Mouse (Mus musculus): ENCODE results near the gene Ptpn11. TPM values are rescaled to one million over a fixed set of nuclear protein-coding genes. Genes with fewer than 3 reads are reported as not detected.
A peak's percentile ranks its signal among the peaks of the same experiment; 100 is the strongest.

Gene Ptpn11
- total RNA-seq (2014; rRNA removed) (49.1 and 60.9 TPM in 2 replicates), polyA plus RNA-seq (2015; fragmentation: Nextera tagmentation; extraction: Ambion mirVana) (21.4 and 25.5 TPM in 2 replicates)

- 2% methylated on average over 87 of the region's 98 CpGs for WGBS
- ATAC-seq, result peak; percentile 96
- H3K4me2 ChIP-seq (ENCODE audit: low read depth), result peak within 1 kb of the TSS; percentile 85
- H3K4me1 ChIP-seq (ENCODE audit: insufficient read depth), result peaks cover 6% of the 10 kb centered on the region
- no peak for TF ChIP-seq CTCF (IDR thresholded peaks at IDR 0.05; ENCODE audit: low read depth)
- peak within 1 kb of the TSS; percentile 78 for H3K27ac ChIP-seq (ENCODE audit: low read depth, low read length)
- DNase-seq, result peak; percentile 93
- no peaks in the 10 kb centered on the region for H3K9me3 ChIP-seq (ENCODE audit: low read length)
- H3K9ac ChIP-seq, result peak within 1 kb of the TSS; percentile 82
- no peaks in the 10 kb centered on the region for H3K36me3 ChIP-seq (ENCODE audit: insufficient read depth)
- H3K4me3 ChIP-seq (ENCODE audit: low read depth, low read length), result peak within 1 kb of the TSS; percentile 88
- H3K27me3 ChIP-seq (ENCODE audit: insufficient read depth, low read length), result no peaks in the 10 kb centered on the region
Observed at GRCm38 (mm10) chr5:121190836-121191583, at the start of gene Ptpn11. Gene Ptpn11, minus strand, starts transcription at chr5:121191397.

DNA sequence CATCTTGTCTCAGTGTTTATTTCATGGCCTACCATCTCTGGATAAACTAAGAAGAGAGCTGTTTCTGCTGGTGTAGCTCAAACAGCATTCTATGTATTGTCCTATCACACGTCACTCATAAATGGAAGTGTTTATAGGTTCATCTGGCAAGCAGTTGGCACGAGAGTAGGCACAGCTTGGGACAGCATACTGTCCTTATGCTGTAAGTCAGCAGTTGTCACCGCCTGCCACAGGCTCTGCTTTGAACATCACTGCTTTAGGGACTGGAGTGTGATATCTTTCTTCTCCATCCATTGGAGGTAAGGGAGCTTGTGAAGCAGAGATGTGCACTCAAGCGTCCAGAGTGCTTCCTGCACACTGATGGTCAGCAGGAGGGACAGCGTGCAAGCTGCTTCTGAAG is 48.6 kb upstream of the Ptpn11 start:
- Histone ChIP-seq H3K4me1 (ENCODE audit: insufficient read depth) (peaks cover 8% of the 10 kb centered on the region; the same call in 1 of the 2 replicates), H3K9ac (no peak overlapping the region), H3K36me3 (ENCODE audit: insufficient read depth) (no peaks in the 10 kb centered on the region), H3K9me3 (ENCODE audit: low read length) (no peaks in the 10 kb centered on the region), H3K4me2 (ENCODE audit: low read depth) (no peak overlapping the region), H3K4me3 (ENCODE audit: low read depth, low read length) (no peak overlapping the region), H3K27ac (ENCODE audit: low read depth, low read length) (no peak overlapping the region), H3K27me3 (ENCODE audit: insufficient read depth, low read length) (no peaks in the 10 kb centered on the region)
- 51% methylated on average over 5 of the region's 5 CpGs for WGBS
- no peak for TF ChIP-seq CTCF (IDR thresholded peaks at IDR 0.05; ENCODE audit: low read depth)
- peak; percentile 81 for DNase-seq
- ATAC-seq, result peak; percentile 84

DNA sequence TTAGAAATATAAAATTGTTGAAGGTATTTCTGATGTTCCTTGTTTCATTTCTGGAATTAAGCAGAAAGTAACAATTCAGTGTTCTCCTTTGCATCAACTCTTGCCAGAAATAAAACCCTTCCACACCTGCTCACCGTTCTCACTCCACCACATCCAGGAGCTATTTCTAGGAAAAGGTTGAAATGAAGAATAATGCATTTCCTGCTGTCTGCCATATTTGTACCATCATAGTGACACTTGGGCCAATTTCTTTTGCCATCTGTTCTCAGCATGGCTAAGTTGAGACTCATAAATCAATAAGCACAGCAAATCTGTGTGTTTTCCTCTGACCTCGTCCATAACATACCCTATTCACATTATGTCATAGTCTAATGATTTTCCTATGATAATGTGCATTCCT is 47.0 kb upstream of the Ptpn11 start:
- no peaks in the 10 kb centered on the region for H3K9me3 ChIP-seq (ENCODE audit: low read length)
- DNase-seq, result no peak
- no peak overlapping the region for H3K4me3 ChIP-seq (ENCODE audit: low read depth, low read length)
- H3K27ac ChIP-seq (ENCODE audit: low read depth, low read length), result no peak overlapping the region
- no peak overlapping the region for H3K9ac ChIP-seq
- H3K4me2 ChIP-seq (ENCODE audit: low read depth), result no peak overlapping the region
- TF ChIP-seq CTCF (IDR thresholded peaks at IDR 0.05; ENCODE audit: low read depth), result no peak
- no peaks in the 10 kb centered on the region for H3K27me3 ChIP-seq (ENCODE audit: insufficient read depth, low read length)
- H3K36me3 ChIP-seq (ENCODE audit: insufficient read depth), result no peaks in the 10 kb centered on the region
- WGBS, result 57% methylated on average over 2 of the region's 2 CpGs
- no peak for ATAC-seq
- peaks cover 8% of the 10 kb centered on the region; the same call in 1 of the 2 replicates for H3K4me1 ChIP-seq (ENCODE audit: insufficient read depth)

DNA sequence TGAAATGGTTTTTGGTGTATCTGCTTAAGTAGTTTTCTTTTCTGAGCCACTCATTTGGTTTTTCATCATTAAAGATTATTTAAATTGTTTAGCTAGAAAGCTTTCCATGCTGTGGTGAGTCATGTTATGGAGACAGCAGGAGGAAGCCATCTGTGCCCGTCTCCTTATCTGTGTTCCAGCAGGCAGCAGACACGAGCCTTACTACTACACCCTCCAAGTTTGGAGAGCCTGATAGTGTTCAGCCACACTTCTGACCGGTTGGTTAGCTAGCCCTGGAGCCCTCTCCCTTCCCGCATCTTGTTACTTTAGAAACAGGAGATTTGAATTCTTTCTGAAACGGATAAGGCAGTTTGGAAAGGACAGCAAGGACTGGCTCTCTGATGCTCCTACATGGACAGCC is 45.0 kb upstream of the Ptpn11 start:
- ATAC-seq (peak; percentile 48; the same call in 1 of the 2 replicates), DNase-seq (peak; percentile 47)
- Histone ChIP-seq H3K4me3 (ENCODE audit: low read depth, low read length) (no peak overlapping the region), H3K9ac (no peak overlapping the region), H3K27ac (ENCODE audit: low read depth, low read length) (no peak overlapping the region), H3K4me1 (ENCODE audit: insufficient read depth) (peaks cover 8% of the 10 kb centered on the region; the same call in 1 of the 2 replicates), H3K27me3 (ENCODE audit: insufficient read depth, low read length) (no peaks in the 10 kb centered on the region), H3K4me2 (ENCODE audit: low read depth) (no peak overlapping the region), H3K9me3 (ENCODE audit: low read length) (no peaks in the 10 kb centered on the region), H3K36me3 (ENCODE audit: insufficient read depth) (no peaks in the 10 kb centered on the region)
- WGBS, result 61% methylated on average over 5 of the region's 5 CpGs
- no peak for TF ChIP-seq CTCF (IDR thresholded peaks at IDR 0.05; ENCODE audit: low read depth)

DNA sequence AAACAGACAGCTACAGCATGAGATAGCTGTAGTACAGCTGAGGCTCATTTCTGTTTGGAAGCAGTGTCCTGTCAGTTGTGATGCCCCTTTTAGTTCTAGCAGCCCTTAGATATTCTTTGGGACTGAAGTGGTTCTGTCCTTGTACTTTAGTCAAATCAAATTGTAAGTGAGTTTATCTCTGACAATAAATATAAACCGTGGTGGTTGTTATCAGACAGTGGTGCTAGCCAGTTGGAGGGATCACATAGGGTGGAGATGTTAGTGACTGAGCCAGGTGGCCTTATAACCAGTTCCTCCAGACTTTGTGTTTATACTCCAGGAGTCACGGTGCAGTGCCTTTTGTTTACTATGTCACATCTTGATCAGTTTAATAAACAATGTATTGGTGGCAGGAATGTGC is 42.5 kb upstream of the Ptpn11 start:
- no peaks in the 10 kb centered on the region for H3K9me3 ChIP-seq (ENCODE audit: low read length)
- no peaks in the 10 kb centered on the region for H3K4me1 ChIP-seq (ENCODE audit: insufficient read depth)
- no peak overlapping the region for H3K27ac ChIP-seq (ENCODE audit: low read depth, low read length)
- 86% methylated on average over 2 of the region's 2 CpGs for WGBS
- H3K4me2 ChIP-seq (ENCODE audit: low read depth), result no peak overlapping the region
- no peak overlapping the region for H3K9ac ChIP-seq
- no peaks in the 10 kb centered on the region for H3K36me3 ChIP-seq (ENCODE audit: insufficient read depth)
- no peaks in the 10 kb centered on the region for H3K27me3 ChIP-seq (ENCODE audit: insufficient read depth, low read length)
- ATAC-seq (no peak), DNase-seq (no peak)
- no peak for TF ChIP-seq CTCF (IDR thresholded peaks at IDR 0.05; ENCODE audit: low read depth)
- H3K4me3 ChIP-seq (ENCODE audit: low read depth, low read length), result no peak overlapping the region

DNA sequence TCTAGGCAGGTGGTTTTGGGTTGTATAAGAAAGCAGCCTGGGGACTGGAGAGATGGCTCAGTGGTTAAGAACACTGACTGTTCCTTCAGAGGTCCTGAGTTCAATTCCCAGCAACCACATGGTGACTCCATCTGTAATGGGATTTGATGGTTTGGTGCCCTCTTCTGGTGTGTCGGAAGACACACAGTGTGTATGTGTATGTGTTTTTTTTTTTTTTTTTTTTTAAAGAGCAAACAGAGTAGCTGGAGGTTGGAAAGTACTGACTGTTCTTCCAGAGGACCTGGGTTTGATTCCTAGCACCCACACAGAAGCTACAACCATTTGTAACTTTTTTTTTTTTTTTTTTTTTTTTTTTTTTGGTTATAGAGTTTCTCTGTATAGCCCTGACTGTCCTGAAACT is 41.6 kb upstream of the Ptpn11 start:
- no peaks in the 10 kb centered on the region for H3K27me3 ChIP-seq (ENCODE audit: insufficient read depth, low read length)
- DNase-seq, result no peak
- no peak overlapping the region for H3K4me2 ChIP-seq (ENCODE audit: low read depth)
- H3K4me3 ChIP-seq (ENCODE audit: low read depth, low read length), result no peak overlapping the region
- no peaks in the 10 kb centered on the region for H3K9me3 ChIP-seq (ENCODE audit: low read length)
- TF ChIP-seq CTCF (IDR thresholded peaks at IDR 0.05; ENCODE audit: low read depth), result 0 out of 2 replicates have a peak, but pooled peaks have one; percentile 23
- 93% methylated on average over 1 of the region's 1 CpGs for WGBS
- no peaks in the 10 kb centered on the region for H3K4me1 ChIP-seq (ENCODE audit: insufficient read depth)
- ATAC-seq, result no peak
- no peak overlapping the region for H3K9ac ChIP-seq
- H3K27ac ChIP-seq (ENCODE audit: low read depth, low read length), result no peak overlapping the region
- no peaks in the 10 kb centered on the region for H3K36me3 ChIP-seq (ENCODE audit: insufficient read depth)

DNA sequence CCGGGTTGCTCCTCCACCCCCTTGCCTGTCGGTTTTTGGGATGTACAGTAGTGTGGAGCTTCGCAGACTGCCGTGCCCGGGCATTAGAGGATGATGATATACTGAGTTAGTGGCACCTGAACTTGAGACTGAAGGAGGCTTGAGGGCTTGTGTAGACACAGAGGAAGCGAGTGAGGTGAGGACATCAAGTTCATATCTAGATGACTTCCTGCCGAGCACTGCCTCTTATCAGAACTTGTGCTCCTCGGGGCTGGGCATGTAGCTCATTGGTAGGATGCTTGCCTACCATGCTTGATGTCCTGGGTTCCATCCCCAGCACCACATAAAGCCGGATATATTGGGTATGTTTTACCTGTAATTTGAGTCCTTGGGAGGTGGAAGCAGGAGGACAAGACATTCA is 39.6 kb upstream of the Ptpn11 start:
- no peak overlapping the region for H3K4me2 ChIP-seq (ENCODE audit: low read depth)
- WGBS, result 95% methylated on average over 9 of the region's 9 CpGs
- DNase-seq, result no peak
- no peaks in the 10 kb centered on the region for H3K9me3 ChIP-seq (ENCODE audit: low read length)
- no peaks in the 10 kb centered on the region for H3K27me3 ChIP-seq (ENCODE audit: insufficient read depth, low read length)
- H3K4me1 ChIP-seq (ENCODE audit: insufficient read depth), result no peaks in the 10 kb centered on the region
- H3K27ac ChIP-seq (ENCODE audit: low read depth, low read length), result no peak overlapping the region
- H3K4me3 ChIP-seq (ENCODE audit: low read depth, low read length), result no peak overlapping the region
- H3K36me3 ChIP-seq (ENCODE audit: insufficient read depth), result no peaks in the 10 kb centered on the region
- no peak overlapping the region for H3K9ac ChIP-seq
- no peak for ATAC-seq
- no peak for TF ChIP-seq CTCF (IDR thresholded peaks at IDR 0.05; ENCODE audit: low read depth)
